Mouse (Mus musculus): ENCODE data around the gene Pcp4l1.

DNA sequence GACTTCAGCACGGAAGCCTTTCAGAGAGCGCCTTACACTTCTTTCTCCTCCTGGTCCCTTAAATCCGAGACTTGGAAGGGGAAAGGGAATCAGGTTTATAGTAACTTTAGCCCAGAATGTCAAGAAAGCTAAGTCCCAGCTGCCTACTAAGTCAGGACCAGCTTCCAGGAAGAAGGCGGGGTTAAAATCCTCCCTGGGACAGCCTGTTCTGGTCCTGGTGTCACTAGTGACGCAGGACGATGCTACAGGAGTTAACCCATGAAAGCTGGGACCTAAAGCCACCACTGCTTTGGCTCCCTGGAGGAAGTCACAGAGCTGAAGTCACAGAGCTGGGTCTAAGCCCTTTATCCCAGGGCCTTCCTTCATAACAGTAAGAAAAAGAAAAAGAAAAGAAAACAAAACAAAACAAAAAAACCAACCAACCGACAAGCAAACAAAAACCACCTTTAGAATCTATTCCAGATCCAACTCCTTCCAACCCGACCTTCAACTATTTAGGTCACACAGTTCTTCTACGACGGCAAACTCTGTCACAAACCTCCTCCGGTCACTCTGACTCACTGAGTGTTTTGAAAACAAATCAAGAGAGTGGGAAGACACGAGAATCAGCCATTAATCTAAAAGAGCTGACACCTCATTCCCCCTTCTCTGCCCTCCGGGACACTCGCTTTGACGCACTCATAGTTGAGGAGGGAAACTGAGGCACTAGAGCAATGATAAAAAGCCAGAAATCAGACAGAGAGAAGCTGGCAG, 44.1 kb upstream of the Pcp4l1 start:
- TF ChIP-seq CTCF (conservative IDR thresholded peaks at IDR 0.05; ENCODE audit: low read length) (no peak), POU5F1 (IDR thresholded peaks at IDR 0.05; ENCODE audit: borderline replicate concordance, low read length) (no peak)
